Mouse (Mus musculus) embryonic facial prominence, embryonic 11.5 days (tissue): ENCODE measurements around the gene Itpripl2. TPM values are rescaled to one million over a fixed set of nuclear protein-coding genes. Genes with fewer than 3 reads are reported as not detected.

Source experiments
- ATAC-seq: fragments of 200-750 bp; cut with Nextera tagmentation; replicated peaks from 2 replicates; pipeline ENCODE4 v1.8.0; 2017; ENCODE audit warnings: low read depth; ENCODE audit not compliant: insufficient number of reproducible peaks, low FRiP score, low TSS enrichment
- DNase-seq: peaks from one replicate; pipeline ENCODE4 v3.0.0-alpha.2; 2015; ENCODE audit warnings: low spot score
- H3K27ac ChIP-seq: fragments of 300-500 bp; sonication (generic); replicated peaks from 2 replicates; pipeline ENCODE4 v1.5.1; 2014; ENCODE audit warnings: mild to moderate bottlenecking, low read depth, low read length, control low read depth
- H3K27me3 ChIP-seq: fragments of 300-500 bp; sonication (generic); 2 replicates; pipeline ENCODE4 v1.6.1; 2014; ENCODE audit warnings: mild to moderate bottlenecking, low read length, moderate library complexity, mixed read lengths; ENCODE audit not compliant: control insufficient read depth, insufficient read depth
- H3K36me3 ChIP-seq: fragments of 300-500 bp; sonication (generic); replicated peaks from 2 replicates; pipeline ENCODE4 v1.6.1; 2014; ENCODE audit warnings: low read depth, mild to moderate bottlenecking, low read length, moderate library complexity, mixed read lengths; ENCODE audit not compliant: control insufficient read depth, insufficient read depth
- H3K4me1 ChIP-seq: fragments of 300-500 bp; sonication (generic); 2 replicates; pipeline ENCODE4 v1.6.1; 2014; ENCODE audit warnings: low read length, mixed read lengths; ENCODE audit not compliant: control insufficient read depth, insufficient read depth
- H3K4me2 ChIP-seq: fragments of 300-500 bp; sonication (generic); 2 replicates; pipeline ENCODE4 v1.6.1; 2014; ENCODE audit warnings: low read depth, mild to moderate bottlenecking, control low read depth, low read length, moderate library complexity
- H3K4me3 ChIP-seq: fragments of 300-500 bp; sonication (generic); 2 replicates; pipeline ENCODE4 v1.5.1; 2014; ENCODE audit warnings: low read depth, low read length, control low read depth
- H3K9ac ChIP-seq: fragments of 300-500 bp; sonication (generic); replicated peaks from 2 replicates; pipeline ENCODE4 v1.6.1; 2014; ENCODE audit warnings: mild to moderate bottlenecking, control low read depth, low read length
- H3K9me3 ChIP-seq: fragments of 300-500 bp; sonication (generic); replicated peaks from 2 replicates; pipeline ENCODE4 v1.6.1; 2016; ENCODE audit warnings: mild to moderate bottlenecking, low read length, inconsistent platforms, mixed read lengths; ENCODE audit not compliant: control insufficient read depth
- WGBS: fragments of 180-500 bp; shearing (Covaris S2); extraction: QIAGEN DNeasy Blood & Tissue Kit; methylation state at CpG from one replicate; pipeline ENCODE4 v1.1.7; 2014; 5-methylcytosine and 5-hydroxymethylcytosine counted together
- polyA plus RNA-seq: library from polyadenylated mRNA; unstranded; fragments of >200 nt; fragmentation: Nextera tagmentation; extraction: Ambion mirVana; gene quantifications from 2 replicates; pipeline ENCODE4 v1.2.1, GENCODE M21; 2014

Itpripl2 gene
- polyA plus RNA-seq, 1 experiment from 2014 or later: 1.8 TPM

DNA sequence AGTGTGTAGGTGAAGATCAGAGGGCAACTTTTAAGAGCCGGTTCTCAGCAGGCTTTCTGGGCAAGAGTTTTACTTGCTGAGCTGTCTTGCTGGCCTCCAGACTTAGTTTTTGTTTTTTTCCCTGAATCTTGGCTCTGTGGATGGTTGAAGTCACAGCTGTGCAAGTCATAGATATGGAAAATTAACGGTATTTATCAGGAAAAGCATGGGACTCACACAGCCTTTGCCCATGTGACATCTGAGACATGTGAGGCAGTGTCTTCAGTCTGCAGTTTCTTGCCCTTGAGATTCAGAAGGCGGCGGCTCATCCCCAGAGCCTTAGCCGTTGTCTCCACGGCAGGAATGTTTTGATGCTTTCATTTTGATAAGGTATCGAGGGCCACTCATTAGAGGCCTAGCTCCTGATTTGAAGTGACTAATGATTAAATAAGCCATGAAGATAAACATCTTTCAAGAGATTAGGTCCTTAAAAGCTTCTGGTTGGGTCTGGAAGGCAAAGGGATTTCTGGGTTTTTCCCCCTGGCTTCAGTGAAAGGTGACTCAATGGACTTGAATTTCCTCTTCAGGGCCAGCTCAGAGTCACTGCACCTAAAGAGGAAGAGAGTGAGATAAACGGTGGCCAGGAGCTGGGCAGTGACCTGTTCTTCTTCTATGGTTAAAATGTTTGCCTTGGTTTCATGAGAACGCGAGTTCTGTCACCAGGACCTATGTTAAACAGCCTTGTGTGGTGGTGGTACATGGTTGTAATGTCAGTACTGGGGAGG is 10.5 kb downstream of the Itpripl2 start:
- DNase-seq (no peak), ATAC-seq (no peak)
- WGBS: 80% methylated on average over 10 of the region's 10 CpGs
- no peaks in the 10 kb centered on the region for H3K4me1 ChIP-seq
- H3K9me3 ChIP-seq: no peaks in the 10 kb centered on the region
- no peaks in the 10 kb centered on the region for H3K36me3 ChIP-seq
- no peak overlapping the region for H3K9ac ChIP-seq
- no peak overlapping the region for H3K4me3 ChIP-seq
- H3K4me2 ChIP-seq: no peak overlapping the region
- no peak overlapping the region for H3K27ac ChIP-seq
- no peaks in the 10 kb centered on the region for H3K27me3 ChIP-seq

- H3K4me3 ChIP-seq: no peak overlapping the region
- no peaks in the 10 kb centered on the region for H3K9me3 ChIP-seq
- DNase-seq: no peak
- no peak for ATAC-seq
- no peak overlapping the region for H3K4me2 ChIP-seq
- H3K27ac ChIP-seq: no peak overlapping the region
- H3K36me3 ChIP-seq: no peaks in the 10 kb centered on the region
- no peaks in the 10 kb centered on the region for H3K27me3 ChIP-seq
- no peak overlapping the region for H3K9ac ChIP-seq
- WGBS: 89% methylated on average over 9 of the region's 9 CpGs
- no peaks in the 10 kb centered on the region for H3K4me1 ChIP-seq
Observed at GRCm38 (mm10) chr7:118480160-118480709, 11.5 kb downstream of the Itpripl2 start.

GRCm38 (mm10) chr7:118478835-118479312 is 12.9 kb downstream of the Itpripl2 start:
- no peak for DNase-seq
- H3K36me3 ChIP-seq: no peaks in the 10 kb centered on the region
- no peaks in the 10 kb centered on the region for H3K27me3 ChIP-seq
- no peak for ATAC-seq
- no peaks in the 10 kb centered on the region for H3K9me3 ChIP-seq
- no peak overlapping the region for H3K4me2 ChIP-seq
- no peak overlapping the region for H3K4me3 ChIP-seq
- peak overlapping the region; percentile 4; the same call in 1 of the 2 replicates for H3K9ac ChIP-seq
- H3K27ac ChIP-seq: no peak overlapping the region
- no peaks in the 10 kb centered on the region for H3K4me1 ChIP-seq
- WGBS: 19% methylated on average over 3 of the region's 3 CpGs

DNA sequence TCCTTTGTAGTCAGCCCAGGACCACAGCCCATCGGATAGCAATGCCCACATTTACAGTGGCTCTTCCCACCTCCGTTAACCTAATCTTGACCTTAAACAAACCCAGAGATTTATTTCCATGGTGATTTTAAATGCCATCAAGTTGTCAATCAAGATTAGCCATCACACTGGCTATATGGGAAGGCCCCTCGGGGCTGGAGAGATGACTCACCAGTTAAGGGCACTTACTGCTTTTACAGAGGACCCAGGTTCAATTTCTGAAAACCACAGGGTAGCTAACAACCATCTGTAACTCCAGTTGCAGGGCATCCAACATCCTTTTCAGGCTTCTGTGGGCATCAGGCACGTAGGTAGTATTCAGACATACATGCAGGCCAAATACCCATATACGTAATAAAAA is 15.3 kb downstream of the Itpripl2 start:
- Histone ChIP-seq H3K4me2 (no peak overlapping the region), H3K36me3 (no peaks in the 10 kb centered on the region), H3K27me3 (no peaks in the 10 kb centered on the region), H3K27ac (no peak overlapping the region), H3K9ac (no peak overlapping the region), H3K9me3 (no peaks in the 10 kb centered on the region), H3K4me1 (no peaks in the 10 kb centered on the region), H3K4me3 (no peak overlapping the region)
- DNase-seq (no peak), ATAC-seq (no peak)
- 67% methylated on average over 5 of the region's 5 CpGs for WGBS

DNA sequence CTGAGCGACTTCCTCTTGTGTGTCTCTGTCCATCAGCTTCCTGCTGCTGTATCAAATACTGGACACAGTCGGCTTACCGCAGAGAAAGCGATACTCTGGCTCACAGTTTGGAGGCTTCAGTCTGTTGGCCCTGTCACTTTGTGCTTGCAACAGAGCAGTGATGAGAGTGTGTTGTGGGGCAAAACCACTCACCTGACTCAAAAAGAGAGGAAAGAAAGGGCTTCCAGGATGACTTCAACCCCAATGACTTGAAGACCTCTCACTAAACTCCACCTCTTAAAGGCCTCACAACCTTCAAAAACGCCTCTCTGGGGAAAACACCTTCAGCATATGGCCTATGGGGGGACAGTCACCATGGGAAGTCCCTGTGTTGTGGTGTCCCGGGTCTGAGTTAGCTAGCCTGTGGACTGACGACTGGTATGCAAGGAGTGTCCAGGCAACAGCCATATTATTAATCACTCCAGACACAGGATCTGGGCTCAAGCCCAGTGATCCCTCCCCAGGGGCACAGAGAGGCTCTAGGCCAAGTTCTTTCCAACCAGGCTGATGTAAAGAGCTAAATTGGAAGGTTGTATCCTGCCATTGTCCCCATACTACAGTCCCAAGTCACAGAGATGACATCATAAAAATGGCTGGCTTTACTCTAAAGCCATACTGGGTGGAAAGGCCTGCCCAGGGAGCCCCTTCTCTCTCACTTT is 16.6 kb downstream of the Itpripl2 start:
- DNase-seq: no peak

GRCm38 (mm10) chr7:118472886-118473285 is 18.9 kb downstream of the Itpripl2 start:
- no peaks in the 10 kb centered on the region for H3K4me1 ChIP-seq
- no peak overlapping the region for H3K4me2 ChIP-seq
- no peak overlapping the region for H3K9ac ChIP-seq
- no peaks in the 10 kb centered on the region for H3K27me3 ChIP-seq
- H3K9me3 ChIP-seq: no peaks in the 10 kb centered on the region
- WGBS: 93% methylated on average over 1 of the region's 1 CpGs
- DNase-seq (no peak), ATAC-seq (no peak)
- no peak overlapping the region for H3K27ac ChIP-seq
- no peaks in the 10 kb centered on the region for H3K36me3 ChIP-seq
- H3K4me3 ChIP-seq: no peak overlapping the region

More for the DNA sequence above, 16.6 kb downstream of the Itpripl2 start:
- Histone ChIP-seq H3K36me3 (no peaks in the 10 kb centered on the region), H3K9me3 (no peaks in the 10 kb centered on the region), H3K27ac (no peak overlapping the region), H3K27me3 (no peaks in the 10 kb centered on the region), H3K4me2 (no peak overlapping the region), H3K9ac (no peak overlapping the region), H3K4me1 (no peaks in the 10 kb centered on the region), H3K4me3 (no peak overlapping the region)
- ATAC-seq: no peak
- 86% methylated on average over 7 of the region's 7 CpGs for WGBS

GRCm38 (mm10) chr7:118468060-118468459 is 23.7 kb downstream of the Itpripl2 start:
- Histone ChIP-seq H3K4me3 (no peak overlapping the region), H3K27me3 (no peaks in the 10 kb centered on the region), H3K9me3 (no peaks in the 10 kb centered on the region), H3K27ac (no peak overlapping the region), H3K9ac (no peak overlapping the region), H3K4me1 (no peaks in the 10 kb centered on the region), H3K4me2 (no peak overlapping the region), H3K36me3 (no peaks in the 10 kb centered on the region)
- ATAC-seq: no peak
- 88% methylated on average over 3 of the region's 3 CpGs for WGBS
- no peak for DNase-seq

DNA sequence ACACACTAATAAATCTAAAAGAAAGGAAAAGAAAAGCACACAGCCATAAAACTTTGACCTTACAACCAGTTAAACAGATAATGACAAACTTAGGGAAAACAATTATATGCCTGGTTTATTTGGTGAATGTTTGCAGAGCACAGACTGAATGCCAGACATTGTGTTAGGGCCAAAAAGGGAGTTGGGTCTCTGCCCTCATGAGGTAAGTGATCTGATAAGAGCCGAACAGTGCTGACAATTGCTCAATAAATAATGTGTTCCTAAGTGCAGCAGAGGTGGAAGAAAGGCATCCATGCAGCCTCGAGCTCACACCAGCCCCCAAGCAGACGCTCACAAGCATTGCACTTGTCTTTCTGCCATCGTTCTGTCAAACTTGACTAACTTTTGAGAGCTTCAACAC is 27.3 kb downstream of the Itpripl2 start:
- H3K36me3 ChIP-seq: no peaks in the 10 kb centered on the region
- no peaks in the 10 kb centered on the region for H3K27me3 ChIP-seq
- WGBS: 66% methylated on average over 4 of the region's 4 CpGs
- H3K4me2 ChIP-seq: no peak overlapping the region
- no peak overlapping the region for H3K27ac ChIP-seq
- no peak overlapping the region for H3K9ac ChIP-seq
- H3K4me1 ChIP-seq: no peaks in the 10 kb centered on the region
- DNase-seq: no peak
- H3K9me3 ChIP-seq: no peaks in the 10 kb centered on the region
- no peak for ATAC-seq
- H3K4me3 ChIP-seq: no peak overlapping the region
